Mouse (Mus musculus) heart, postnatal 0 days (tissue): Measurements from ENCODE around the gene Nectin2.

ENCODE experiments used
- CTCF ChIP-seq: IDR thresholded peaks from 2 replicates; pipeline ENCODE4 v1.5.1; 2016; ENCODE audit warnings: antibody characterized with exemption, control low read depth, low read depth
- EP300 ChIP-seq: IDR thresholded peaks from 2 replicates; pipeline ENCODE4 v1.6.1; 2016; ENCODE audit warnings: antibody characterized with exemption, low read depth

- no peak for TF ChIP-seq EP300
- no peak for TF ChIP-seq CTCF
Observed at GRCm38 (mm10) chr7:19747420-19748218, 2.7 kb downstream of the Nectin2 start.
